Mouse (Mus musculus): ENCODE results near the gene 1700019N19Rik. TPM values are rescaled to one million over a fixed set of nuclear protein-coding genes. Genes with fewer than 3 reads are reported as not detected.

Gene 1700019N19Rik
- polyA plus RNA-seq, 3 experiments from 2014 or later = not detected

- no peak for ATAC-seq
These were observed 11.0 kb upstream of the 1700019N19Rik start for GRCm38 (mm10) chr19:58805191-58805779.

GRCm38 (mm10) chr19:58795114-58795669, 931 bp upstream of the 1700019N19Rik start:
- ATAC-seq = no peak

DNA sequence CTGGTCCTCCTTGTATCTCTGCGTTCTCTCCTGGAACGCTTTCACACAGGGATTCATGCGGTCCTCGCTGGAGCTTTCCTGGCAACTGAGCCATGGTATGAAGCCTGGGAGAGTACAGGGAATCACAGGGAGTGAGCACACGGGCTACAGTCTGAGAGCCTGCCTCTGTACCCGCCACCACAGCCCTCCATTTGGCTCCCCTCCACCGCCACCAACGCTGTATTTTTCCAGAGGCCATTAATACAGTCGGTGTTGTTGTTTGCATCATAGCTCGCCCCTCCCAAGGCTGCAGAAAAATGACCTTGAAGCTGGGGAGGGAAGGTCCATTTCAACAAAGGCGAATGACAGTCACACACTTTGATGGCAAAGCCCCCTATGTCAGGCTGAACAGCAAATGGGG, 5.1 kb downstream of the 1700019N19Rik start:
- ATAC-seq = no peak

- no peak for ATAC-seq
These were observed 10.3 kb downstream of the 1700019N19Rik start for GRCm38 (mm10) chr19:58783938-58784337.

DNA sequence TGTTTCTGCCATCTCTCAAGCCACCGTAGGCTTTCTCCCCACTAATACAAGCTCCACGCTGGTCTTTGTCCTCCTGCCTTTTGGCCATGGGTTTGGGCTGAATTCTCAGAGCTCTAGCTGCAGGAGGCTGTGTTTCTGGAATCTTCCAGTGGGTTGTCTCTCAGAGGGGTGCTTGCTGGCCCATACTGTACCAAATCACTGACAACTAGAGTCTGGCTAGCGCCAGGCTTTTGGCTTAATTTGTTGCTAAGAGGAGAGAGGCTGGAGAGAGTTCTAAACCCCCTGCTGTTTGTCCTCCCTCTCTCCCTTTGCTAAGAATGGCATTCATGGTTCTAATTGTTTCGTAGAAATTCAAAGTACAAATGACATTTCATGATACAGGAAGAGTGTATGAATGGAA, 12.7 kb downstream of the 1700019N19Rik start:
- ATAC-seq = no peak

DNA sequence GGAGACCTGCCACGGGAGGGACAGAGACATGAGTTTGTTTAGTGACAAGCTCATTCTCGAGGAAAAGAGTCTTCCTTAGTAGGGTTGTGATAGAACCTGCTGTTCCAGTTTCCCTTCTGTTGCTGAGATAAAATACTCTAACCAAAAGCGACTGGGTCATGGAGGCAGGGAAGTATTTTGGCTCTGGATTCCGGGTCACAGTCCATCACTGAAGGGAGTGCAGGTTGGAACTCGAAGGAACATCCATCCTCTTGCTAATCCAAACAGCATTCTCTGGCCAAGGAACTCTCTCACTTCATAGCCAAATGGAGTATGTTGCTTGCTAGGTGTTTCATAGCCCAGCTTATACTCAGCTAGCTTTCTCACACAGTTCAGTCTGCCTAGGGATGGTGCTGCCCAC, 17.8 kb downstream of the 1700019N19Rik start:
- ATAC-seq = no peak

- ATAC-seq = no peak
These were observed 26.9 kb downstream of the 1700019N19Rik start for GRCm38 (mm10) chr19:58767329-58767728.

DNA sequence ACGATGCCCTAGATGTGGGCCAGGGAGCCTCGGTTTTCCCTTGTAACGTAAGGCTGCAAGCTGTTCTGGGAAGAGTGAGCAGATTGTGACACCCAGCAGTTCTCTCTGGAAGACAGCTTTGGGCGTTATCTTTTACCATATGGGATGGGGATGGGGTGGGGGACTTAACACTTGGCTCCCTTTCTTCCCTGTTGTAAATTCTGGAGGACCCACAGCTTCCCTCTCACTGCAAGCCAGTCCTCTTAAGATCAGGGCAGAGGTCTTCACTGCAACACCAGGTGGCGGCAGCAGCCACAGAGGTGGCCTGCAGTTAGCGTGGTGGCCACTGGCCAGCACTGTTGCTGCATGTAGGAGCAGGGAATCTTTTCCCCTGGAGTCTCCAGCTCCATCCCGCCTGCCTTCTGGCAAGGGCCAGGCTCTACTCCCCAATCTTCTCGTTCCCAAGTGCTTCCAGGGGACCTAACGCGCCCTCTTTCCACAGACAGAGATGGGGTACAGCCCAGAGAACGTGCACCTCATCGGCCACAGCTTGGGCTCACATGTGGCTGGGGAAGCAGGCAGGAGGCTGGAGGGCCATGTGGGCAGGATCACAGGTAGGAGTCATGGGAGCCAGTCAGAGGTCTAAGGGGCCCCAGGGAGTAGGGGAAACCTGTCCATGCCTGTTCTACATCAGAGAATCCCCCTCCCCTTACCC, 31.3 kb downstream of the 1700019N19Rik start:
- ATAC-seq = no peak

DNA sequence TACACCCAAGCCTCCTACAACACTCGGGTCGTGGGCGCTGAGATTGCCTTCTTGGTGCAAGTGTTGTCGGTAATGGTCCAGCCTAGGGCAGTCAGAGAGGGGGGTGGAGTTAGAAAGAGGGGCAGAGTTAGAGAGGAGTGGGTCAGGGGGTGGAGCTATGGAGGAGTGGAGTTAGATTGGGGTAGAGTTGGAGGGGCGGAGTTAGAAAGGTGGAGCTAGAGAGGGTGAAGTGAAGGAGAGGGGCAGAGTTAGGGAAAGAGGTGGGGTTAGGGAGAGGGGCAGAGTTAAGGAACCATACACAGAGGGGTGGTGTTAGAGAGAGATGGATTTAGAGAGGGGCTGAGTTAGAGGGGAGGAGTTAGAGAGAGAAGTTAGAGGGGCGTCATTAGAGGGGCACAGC, 31.9 kb downstream of the 1700019N19Rik start:
- ATAC-seq = no peak

- ATAC-seq = no peak
These were observed 34.8 kb downstream of the 1700019N19Rik start, which contains the start of gene Pnliprp2 for GRCm38 (mm10) chr19:58759423-58759822. Gene Pnliprp2 (plus strand): TSS chr19:58759719.

- ATAC-seq = no peak
These were observed 35.4 kb downstream of the 1700019N19Rik start for GRCm38 (mm10) chr19:58758871-58759270.

DNA sequence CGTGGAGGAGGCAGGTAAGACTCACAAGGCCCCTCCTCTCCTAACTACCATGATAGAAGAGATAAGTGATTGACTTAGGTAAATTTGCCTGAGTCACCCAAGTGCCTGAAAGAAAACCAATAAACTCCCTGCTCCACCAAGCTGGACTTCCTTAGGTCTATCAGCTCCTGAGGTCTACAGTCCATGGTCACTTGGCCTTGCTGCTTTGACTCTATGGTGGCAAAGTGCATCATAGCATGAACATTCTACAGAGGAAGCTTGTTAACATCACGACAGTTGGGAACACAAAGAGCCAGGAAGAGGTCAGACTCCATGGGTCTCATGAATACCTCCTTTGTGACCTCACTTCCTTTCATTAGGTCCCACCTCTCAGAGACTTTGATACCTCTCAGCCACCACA, 42.8 kb downstream of the 1700019N19Rik start:
- ATAC-seq = no peak

DNA sequence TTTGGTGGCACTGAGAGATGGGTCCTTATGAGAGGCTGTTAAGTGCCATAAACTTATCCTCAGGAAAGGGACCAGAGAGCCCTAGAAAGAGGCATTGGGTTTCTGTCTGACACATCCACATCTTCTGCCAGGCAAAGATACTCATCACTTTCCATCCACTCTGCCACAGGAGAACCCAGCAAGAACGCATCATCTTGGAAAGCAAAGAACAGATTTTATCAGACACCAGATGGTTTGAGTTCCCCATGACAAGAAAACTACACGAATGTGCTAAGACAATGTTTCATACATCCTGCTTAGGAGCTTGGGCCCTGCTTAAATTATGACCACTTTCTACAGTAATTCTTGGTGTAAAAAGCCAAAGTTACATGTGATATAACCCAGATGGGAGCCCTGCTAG, 43.4 kb downstream of the 1700019N19Rik start:
- no peak for ATAC-seq

- no peak for ATAC-seq
These were observed 46.7 kb downstream of the 1700019N19Rik start for GRCm38 (mm10) chr19:58747498-58748000.

DNA sequence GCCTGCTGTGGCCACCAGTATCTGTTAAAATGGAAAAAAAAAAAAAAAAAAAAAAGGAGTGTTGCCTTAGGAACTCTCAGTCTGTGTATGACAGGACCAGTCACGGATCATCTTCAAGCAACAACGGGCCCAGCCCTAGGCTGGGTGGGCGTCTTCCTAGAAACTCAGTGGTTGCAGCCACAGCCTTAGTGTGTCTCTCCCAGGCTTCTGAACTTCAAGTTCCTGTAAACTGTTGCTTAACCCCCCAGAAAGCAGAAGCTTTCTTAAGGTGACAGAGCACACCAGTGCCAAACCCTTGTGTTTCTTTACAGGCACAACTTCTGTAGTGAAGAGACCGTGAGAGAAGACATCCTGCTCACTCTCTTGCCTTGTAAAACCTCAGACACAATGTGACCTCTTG, 50.5 kb downstream of the 1700019N19Rik start:
- no peak for ATAC-seq

DNA sequence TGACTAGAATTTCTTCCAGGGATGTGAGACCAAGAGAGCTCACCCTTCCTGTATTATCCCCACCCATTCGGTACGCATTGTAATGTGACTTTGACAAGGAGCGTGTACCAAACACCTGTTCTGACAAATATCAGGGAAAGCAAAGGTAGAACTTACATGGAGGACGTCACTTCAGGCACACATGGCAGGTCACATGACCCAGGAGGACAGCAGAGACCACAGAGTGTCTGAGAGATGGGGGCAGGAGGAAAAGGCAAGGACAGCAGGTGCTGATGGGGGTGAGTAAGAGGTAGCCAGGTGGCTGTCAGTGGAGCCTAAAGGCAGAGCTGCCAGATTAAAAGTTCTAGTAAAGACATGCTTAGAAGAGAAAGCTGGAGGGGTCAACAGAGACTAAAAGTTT, 51.5 kb downstream of the 1700019N19Rik start:
- no peak for ATAC-seq

- no peak for ATAC-seq
These were observed 53.2 kb downstream of the 1700019N19Rik start for GRCm38 (mm10) chr19:58741036-58741435.

DNA sequence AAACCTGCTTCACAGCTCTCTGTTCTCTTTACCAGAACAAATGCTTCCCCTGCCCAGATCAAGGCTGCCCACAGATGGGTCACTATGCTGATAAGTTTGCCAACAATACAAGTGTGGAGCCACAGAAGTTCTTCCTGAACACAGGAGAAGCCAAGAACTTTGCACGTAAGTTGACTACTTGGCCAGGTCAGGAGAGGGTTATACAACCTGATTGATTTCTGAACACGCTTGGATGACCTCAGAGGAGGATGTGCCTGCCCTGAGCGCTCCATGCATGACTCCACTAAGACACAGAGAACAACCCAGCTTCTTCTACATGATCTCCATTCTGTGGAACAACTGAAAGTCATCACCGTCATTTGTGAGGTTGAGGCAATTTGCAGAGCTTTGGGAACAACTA, 56.1 kb downstream of the 1700019N19Rik start:
- no peak for ATAC-seq

Other genes starting within 250 kb of the 1700019N19Rik start
- gene Pnlip, start 142.0 kb downstream of the 1700019N19Rik start, polyA plus RNA-seq (2017; shearing (Covaris generic)) = not detected
- gene Pnliprp1, start 65.6 kb downstream of the 1700019N19Rik start, polyA plus RNA-seq (2017; shearing (Covaris generic)) = not detected
- not detected for gene Pnliprp2, start 34.7 kb downstream of the 1700019N19Rik start, polyA plus RNA-seq (2017; shearing (Covaris generic))
- gene Eno4, start 149.0 kb upstream of the 1700019N19Rik start, polyA plus RNA-seq (2017; shearing (Covaris generic)) = not detected
- gene Hspa12a, start 149.2 kb upstream of the 1700019N19Rik start, polyA plus RNA-seq (2017; shearing (Covaris generic)) = under 1 TPM in 2 of 3 experiments, not detected in 1; 0.57 to 0.92 TPM